Mouse (Mus musculus) T-helper 17 cell (primary cell): ENCODE data around the gene Rasgrp3.
"Not testable (repeated sequence)": the region's sequence is repeated elsewhere in the genome, so short reads cannot be mapped to it uniquely, and the experiment has no call there.

Experiments used
- in situ Hi-C, 2 experiments: fragments of 300-600 bp; cut with MboI, MseI; formaldehyde crosslinking; loops; 1 replicate in 1 of 2; 2 replicates in 1 of 2; pipeline ENCODE4 v1.15.1; 2025; ENCODE audit warnings: high pct_unique_total_duplicates in 2 of 2

Rasgrp3 gene

DNA sequence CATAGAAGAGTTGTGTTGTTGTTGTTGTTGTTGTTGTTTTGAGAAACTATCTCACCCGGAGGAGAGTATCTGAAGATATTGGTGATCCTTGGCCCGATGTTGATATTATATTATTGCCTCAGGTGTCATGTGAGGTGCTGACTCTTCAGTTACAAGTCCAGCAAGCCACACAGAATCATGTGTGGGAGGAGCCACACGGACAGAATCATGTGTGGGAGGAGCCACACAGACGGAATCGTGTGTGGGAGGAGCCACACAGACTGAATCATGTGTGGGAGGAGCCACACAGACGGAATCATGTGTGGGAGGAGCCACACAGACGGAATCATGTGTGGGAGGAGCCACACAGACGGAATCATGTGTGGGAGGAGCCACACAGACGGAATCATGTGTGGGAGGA is 20.4 kb downstream of the Rasgrp3 start:
- in situ Hi-C loops = not testable (repeated sequence)

DNA sequence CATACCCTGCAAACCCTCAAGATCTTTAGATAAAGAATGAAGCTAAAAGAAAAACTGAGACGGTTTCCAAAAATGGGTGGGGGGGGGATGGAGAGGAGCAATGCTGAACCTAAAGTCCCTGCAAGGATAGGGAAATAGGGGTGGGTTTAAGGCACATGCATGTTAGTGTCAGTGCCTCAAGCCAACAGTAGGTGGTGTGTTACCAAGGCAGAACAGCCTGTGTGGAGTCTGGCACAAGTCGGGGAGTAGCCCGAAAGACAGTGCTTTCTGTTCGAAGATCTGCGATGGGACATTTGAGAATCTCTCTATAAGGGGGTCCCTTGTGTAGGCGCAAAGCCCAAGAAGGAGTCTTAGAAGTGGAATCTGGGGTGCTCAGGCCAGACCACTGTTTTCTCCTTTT is 24.9 kb downstream of the Rasgrp3 start:
- in situ Hi-C loops = no loop called here

GRCm38 (mm10) chr17:75461771-75462170 is 26.1 kb downstream of the Rasgrp3 start:
- in situ Hi-C loops = no loop called here

DNA sequence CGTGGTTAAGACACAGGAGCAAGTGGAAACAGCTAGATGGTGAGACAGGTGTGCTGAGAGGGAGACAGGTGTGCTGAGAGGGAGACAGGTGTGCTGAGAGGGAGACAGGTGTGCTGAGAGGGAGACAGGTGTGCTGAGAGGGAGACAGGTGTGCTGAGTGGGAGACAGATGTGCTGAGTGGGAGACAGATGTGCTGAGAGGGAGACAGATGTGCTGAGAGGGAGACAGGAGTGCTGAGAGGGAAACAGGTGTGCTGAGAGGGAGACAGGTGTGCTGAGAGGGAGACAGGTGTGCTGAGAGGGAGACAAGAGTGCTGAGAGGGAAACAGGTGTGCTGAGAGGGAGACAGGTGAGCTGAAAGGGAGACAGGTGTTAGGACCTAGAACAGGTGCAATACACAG is 27.5 kb downstream of the Rasgrp3 start:
- in situ Hi-C loops = not testable (repeated sequence)

- in situ Hi-C loops = no loop called here
Observed at GRCm38 (mm10) chr17:75463645-75464044, 27.9 kb downstream of the Rasgrp3 start.

GRCm38 (mm10) chr17:75464331-75464982 is 28.8 kb downstream of the Rasgrp3 start:
- in situ Hi-C loops = no loop called here

GRCm38 (mm10) chr17:75464983-75465634 is 29.4 kb downstream of the Rasgrp3 start:
- in situ Hi-C loops = no loop called here

- in situ Hi-C loops = no loop called here
Observed at GRCm38 (mm10) chr17:75465635-75465997, 29.9 kb downstream of the Rasgrp3 start.

GRCm38 (mm10) chr17:75466948-75467347 is 31.3 kb downstream of the Rasgrp3 start:
- in situ Hi-C loops = no loop called here

DNA sequence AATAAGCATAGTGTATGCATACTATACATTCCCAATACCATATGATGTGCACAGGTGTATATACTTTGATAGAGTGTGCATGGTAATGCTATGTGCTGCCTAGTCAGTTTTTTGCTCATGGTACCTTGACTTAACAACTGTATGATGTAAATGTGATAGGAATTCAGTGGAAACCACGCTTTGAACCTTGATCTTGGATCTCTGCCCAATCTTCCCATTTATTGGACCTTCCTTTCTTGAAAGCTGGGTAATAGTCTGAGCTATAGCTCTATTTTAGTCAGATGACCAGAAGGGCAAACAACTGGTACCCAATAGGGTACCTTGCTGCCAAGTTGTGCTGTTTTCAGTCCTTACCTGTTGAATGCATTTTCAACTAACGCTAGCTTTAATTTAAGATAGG is 31.8 kb downstream of the Rasgrp3 start:
- in situ Hi-C loops = no loop called here

- in situ Hi-C loops = no loop called here
Observed at GRCm38 (mm10) chr17:75468479-75469114, 32.9 kb downstream of the Rasgrp3 start.

- in situ Hi-C loops = loop anchor here in 1 of 2 experiments (10.0 kb wide), 1 partner anchor 674 kb away; no protein-coding TSS in a partner anchor
Observed at GRCm38 (mm10) chr17:75470325-75470724, 34.6 kb downstream of the Rasgrp3 start.

- in situ Hi-C loops = loop anchor here in 1 of 2 experiments (10.0 kb wide), 1 partner anchor 674 kb away; no protein-coding TSS in a partner anchor
Observed at GRCm38 (mm10) chr17:75470885-75471610, 35.4 kb downstream of the Rasgrp3 start.

DNA sequence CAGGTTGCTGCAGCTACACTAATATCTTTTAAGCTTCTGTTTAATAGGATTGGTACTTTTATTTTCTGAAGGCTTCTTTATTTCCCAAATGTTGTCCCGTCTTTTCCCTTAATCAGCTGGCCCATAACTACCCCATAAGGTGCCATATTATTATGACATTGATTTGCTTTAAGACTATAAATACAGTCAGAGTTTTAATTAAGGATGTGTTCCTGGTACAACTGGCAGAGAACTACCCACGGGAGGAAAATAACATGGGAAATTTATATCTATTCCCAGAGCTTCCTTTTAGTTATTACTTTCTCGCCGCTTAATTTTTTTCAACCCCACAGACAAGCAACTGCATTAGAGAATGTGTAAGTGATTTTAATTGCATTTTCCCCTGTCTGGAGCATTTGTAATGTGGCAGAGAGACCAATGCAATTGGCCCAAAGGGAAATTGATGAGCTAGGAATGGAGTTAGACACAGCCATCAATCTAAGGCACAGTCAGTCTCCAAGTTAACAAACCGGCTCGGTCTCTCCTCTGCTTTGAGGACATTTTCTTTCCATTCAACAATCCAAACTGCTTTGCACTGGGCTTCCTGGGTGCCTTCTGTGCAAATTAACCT is 36.1 kb downstream of the Rasgrp3 start:
- in situ Hi-C loops = loop anchor here in 1 of 2 experiments (10.0 kb wide), 1 partner anchor 673 kb away; no protein-coding TSS in a partner anchor

GRCm38 (mm10) chr17:75472379-75472778 is 36.7 kb downstream of the Rasgrp3 start:
- in situ Hi-C loops = loop anchor here in 1 of 2 experiments (10.0 kb wide), 1 partner anchor 672 kb away; no protein-coding TSS in a partner anchor

DNA sequence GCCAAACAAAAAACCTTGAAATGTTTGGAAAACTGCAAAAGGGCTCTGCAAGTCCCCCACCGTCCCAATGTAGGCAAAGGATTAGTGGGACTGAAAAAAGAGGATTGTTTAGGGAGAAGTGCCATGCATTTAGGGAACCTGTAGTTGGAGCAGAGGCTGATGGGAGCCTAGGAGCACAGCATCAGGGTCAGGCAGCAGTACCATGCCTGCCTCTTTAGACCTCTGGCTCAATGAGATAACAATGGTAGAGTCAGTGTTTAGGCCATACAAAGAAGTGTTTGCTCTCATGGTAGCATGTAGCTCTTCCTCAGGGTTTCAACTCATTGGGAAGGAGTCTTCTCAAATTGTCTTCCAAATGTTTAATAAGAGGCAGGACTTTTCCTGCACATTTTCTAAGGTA is 40.3 kb downstream of the Rasgrp3 start:
- in situ Hi-C loops = loop anchor here in 1 of 2 experiments (10.0 kb wide), 1 partner anchor 669 kb away; no protein-coding TSS in a partner anchor

DNA sequence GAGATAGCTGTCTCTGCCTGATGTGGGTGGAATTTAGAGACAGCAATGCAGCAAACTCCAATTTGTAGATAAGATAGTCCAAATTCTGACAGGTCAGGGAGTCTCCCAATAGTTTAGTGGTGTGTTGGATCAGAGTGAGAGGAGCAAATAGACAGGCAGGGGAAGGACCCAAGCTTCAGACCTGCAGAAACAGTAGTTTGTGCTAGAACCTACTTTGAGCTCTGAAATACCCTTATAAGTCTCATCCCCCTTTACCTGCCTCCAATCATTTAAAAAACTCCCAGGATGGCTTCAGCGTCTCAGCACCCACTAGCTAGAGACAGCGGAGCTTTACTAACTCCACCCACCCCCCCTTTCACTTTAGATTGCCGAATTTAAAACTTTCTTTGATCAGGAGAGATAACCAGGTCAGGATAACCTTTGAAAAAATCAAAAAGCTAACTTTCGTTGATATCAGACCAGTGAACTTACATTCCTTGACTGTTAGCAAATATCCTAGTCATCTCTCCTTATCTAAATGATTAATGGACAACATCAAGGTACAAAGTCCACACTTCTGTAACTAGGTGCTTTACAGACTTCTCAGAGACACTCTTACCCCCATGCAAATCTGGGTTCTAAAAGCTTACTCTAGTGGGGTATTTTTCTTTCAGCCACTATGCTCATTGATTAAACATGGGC is 41.2 kb downstream of the Rasgrp3 start:
- in situ Hi-C loops = loop anchor here in 1 of 2 experiments (10.0 kb wide), 1 partner anchor 668 kb away; no protein-coding TSS in a partner anchor

DNA sequence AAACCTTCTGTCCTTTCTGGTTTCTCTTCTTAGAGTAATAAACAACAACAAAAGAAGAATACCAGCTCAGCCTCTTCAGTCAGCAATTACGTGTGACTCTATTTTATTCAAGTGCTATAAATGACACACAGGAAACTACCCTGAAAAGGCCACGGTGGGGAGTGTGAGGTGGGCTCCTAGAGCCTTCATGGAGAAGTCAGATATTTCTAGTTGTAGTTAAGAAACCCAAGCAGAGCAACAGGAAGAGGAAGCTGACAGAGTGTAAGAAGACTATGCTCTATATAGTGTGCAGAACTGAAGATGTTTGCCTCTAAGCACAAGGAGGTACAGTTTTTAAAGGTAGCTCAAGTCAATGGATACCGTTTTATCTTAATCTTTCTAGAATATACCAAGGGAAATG is 42.0 kb downstream of the Rasgrp3 start:
- in situ Hi-C loops = loop anchor here in 1 of 2 experiments (10.0 kb wide), 1 partner anchor 667 kb away; no protein-coding TSS in a partner anchor

DNA sequence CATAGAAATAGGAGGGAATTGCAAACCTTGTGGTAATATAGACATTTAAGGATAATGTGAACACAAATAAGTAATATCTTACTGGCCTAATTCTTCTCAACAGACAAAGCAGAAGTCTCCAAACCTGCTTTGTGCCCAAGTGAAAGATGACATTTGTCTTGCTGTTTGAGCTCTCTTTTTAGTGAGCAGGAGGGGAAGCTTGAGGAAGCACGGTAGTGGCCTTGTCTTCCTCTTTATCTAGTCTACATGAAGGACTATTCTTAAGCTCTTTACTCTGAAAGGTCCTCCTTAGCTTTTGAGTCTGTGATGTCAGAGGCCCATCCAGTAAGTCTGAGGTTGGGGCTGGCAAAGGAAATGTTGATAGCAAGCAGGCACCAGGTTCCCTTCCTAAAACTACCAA is 43.1 kb downstream of the Rasgrp3 start:
- in situ Hi-C loops = loop anchor here in 1 of 2 experiments (10.0 kb wide), 1 partner anchor 666 kb away; no protein-coding TSS in a partner anchor

GRCm38 (mm10) chr17:75479663-75480062 is 44.0 kb downstream of the Rasgrp3 start:
- in situ Hi-C loops = loop anchor here in 1 of 2 experiments (10.0 kb wide), 1 partner anchor 665 kb away; no protein-coding TSS in a partner anchor
